Mouse (Mus musculus): ENCODE data around the gene Serpinb9g. TPM values are rescaled to one million over a fixed set of nuclear protein-coding genes. Genes with fewer than 3 reads are reported as not detected.
"Not testable (repeated sequence)": the region's sequence is repeated elsewhere in the genome, so short reads cannot be mapped to it uniquely, and the experiment has no call there.

Gene Serpinb9g
- polyA plus RNA-seq (2016; fragmentation: Nextera tagmentation; extraction: Ambion mirVana): not detected in 2 replicates

- H3K9me3 ChIP-seq: peaks cover 18% of the 10 kb centered on the region
- not testable (repeated sequence) for H3K4me1 ChIP-seq (replicated peaks); H3K27me3 ChIP-seq (ENCODE audit: insufficient read depth, poor library complexity, severe bottlenecking); H3K4me3 ChIP-seq; DNase-seq (ENCODE audit: low spot score); H3K36me3 ChIP-seq; H3K27ac ChIP-seq
- 81% methylated on average over 4 of the region's 4 CpGs for WGBS
These were observed at the start of gene Serpinb9g for GRCm38 (mm10) chr13:33484490-33484889. Gene Serpinb9g (plus strand): TSS chr13:33484790.

DNA sequence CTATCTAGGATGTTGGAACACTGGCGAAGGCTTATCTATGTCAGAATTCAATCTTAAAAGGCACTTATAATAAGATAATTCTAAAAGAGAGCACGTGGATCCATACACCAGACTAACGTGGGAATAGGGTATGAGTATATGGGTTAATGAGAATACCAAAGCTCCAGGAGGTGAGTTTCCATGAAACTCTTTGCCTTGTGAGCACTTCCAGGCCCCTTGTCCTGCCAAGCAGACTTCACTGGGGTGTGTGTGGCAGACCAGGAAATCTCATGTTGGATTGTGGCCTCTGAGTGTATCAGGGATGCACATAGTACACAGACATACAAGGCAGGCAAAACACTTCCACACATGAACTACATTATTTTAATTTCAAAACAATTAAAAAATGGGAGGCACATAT lies 718 bp upstream of the Serpinb9g start:
- H3K27me3 ChIP-seq (ENCODE audit: insufficient read depth, poor library complexity, severe bottlenecking); H3K4me3 ChIP-seq; H3K27ac ChIP-seq; H3K36me3 ChIP-seq; H3K4me1 ChIP-seq (replicated peaks); DNase-seq (ENCODE audit: low spot score): not testable (repeated sequence)
- peaks cover 18% of the 10 kb centered on the region for H3K9me3 ChIP-seq
- WGBS: 81% methylated on average over 3 of the region's 3 CpGs

DNA sequence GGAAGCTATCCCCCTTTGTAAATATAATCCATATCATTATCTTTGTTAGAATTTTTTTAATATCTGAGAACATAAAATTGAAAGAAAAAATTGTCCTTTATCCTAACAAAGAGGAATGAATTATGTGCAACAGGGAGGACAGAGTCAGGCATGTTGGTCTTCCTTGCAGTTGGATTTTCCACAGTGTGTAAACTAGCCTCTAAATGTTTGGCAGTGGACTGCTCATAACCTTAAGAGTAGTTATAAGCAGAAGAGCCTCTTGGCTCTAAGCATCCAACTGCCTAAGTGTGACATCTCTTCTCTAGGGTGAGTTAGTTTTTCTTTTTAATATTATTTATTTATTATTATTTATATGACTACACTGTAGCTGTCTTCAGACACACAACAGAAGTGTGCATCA lies 40.0 kb downstream of the Serpinb9g start:
- Histone ChIP-seq H3K36me3 (no peaks in the 10 kb centered on the region), H3K4me3 (no peak overlapping the region), H3K27me3 (ENCODE audit: insufficient read depth, poor library complexity, severe bottlenecking) (no peaks in the 10 kb centered on the region), H3K27ac (no peak overlapping the region), H3K4me1 (replicated peaks) (no peaks in the 10 kb centered on the region), H3K9me3 (peaks cover 37% of the 10 kb centered on the region)
- DNase-seq (ENCODE audit: low spot score): no peak

DNA sequence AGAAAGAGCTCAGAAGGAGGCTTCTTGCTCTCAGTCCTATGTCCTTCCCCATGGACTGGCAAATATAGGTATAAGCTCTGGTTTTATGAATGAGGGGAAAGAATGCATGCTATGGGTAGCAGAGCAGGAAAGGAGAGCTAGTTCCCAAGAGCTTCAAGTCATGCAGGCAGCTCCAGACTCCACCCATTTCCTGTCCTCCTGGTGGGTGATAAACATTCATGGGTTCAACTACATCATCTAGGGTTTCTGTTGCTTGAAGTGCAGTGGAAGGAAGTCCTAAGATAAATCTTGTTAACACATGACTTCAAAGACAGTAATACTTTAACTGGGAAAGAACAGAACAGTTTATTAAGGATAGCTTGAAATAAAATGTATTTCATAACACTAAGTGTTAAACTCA lies 48.2 kb downstream of the Serpinb9g start:
- Histone ChIP-seq H3K36me3 (no peaks in the 10 kb centered on the region), H3K4me3 (no peak overlapping the region), H3K9me3 (peaks cover 10% of the 10 kb centered on the region; the same call in 1 of the 2 replicates), H3K27ac (no peak overlapping the region), H3K4me1 (replicated peaks) (no peaks in the 10 kb centered on the region), H3K27me3 (ENCODE audit: insufficient read depth, poor library complexity, severe bottlenecking) (no peaks in the 10 kb centered on the region)
- no peak for DNase-seq (ENCODE audit: low spot score)

Other genes starting within 250 kb of the Serpinb9g start
- not detected in 2 replicates for gene Serpinb9e, start 235.2 kb upstream of the Serpinb9g start, polyA plus RNA-seq (2016; fragmentation: Nextera tagmentation; extraction: Ambion mirVana)
- gene Serpinb9f, start 160.7 kb upstream of the Serpinb9g start, polyA plus RNA-seq (2016; fragmentation: Nextera tagmentation; extraction: Ambion mirVana): not detected in 2 replicates
- gene Gm11397, start 89.0 kb upstream of the Serpinb9g start, polyA plus RNA-seq (2016; fragmentation: Nextera tagmentation; extraction: Ambion mirVana): not detected in 2 replicates
- not detected in 2 replicates for gene Serpinb6d, start 176.6 kb downstream of the Serpinb9g start, polyA plus RNA-seq (2016; fragmentation: Nextera tagmentation; extraction: Ambion mirVana)